Mouse (Mus musculus): ENCODE data around the gene Slit3. TPM values are rescaled to one million over a fixed set of nuclear protein-coding genes. Genes with fewer than 3 reads are reported as not detected.

Slit3 gene
- polyA plus RNA-seq, 1 experiment, result not detected

DNA sequence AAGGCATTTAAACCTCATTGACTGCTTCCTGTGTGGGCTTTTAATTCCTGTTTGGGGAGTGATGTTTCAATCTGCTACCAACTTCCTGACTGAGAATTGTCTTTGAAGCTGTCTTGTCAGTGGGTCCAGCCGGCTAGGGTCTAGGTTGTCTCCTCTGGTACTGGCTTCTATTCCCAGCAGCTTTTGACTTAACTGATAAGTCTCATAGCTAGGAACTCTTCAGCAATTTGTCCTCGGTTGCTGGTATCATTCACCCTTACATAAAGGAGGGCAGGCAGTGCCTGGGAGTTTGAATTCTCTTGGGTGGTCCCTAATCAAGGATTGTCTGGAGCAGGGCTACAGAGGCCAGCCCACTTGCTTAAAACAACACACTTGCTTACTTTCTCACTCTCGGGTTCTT, 381.1 kb downstream of the Slit3 start:
- H3K27me3 ChIP-seq (ENCODE audit: control insufficient read depth), result no peaks in the 10 kb centered on the region; the same call in 1 of the 2 replicates
- H3K9me3 ChIP-seq (ENCODE audit: control insufficient read depth, low read length), result no peaks in the 10 kb centered on the region
- no peaks in the 10 kb centered on the region for H3K36me3 ChIP-seq (ENCODE audit: control insufficient read depth)
- no peak overlapping the region for H3K4me3 ChIP-seq (replicated peaks)
- TF ChIP-seq TAL1 (IDR thresholded peaks at IDR 0.05; ENCODE audit: low read length) (no peak), GATA1 (IDR thresholded peaks at IDR 0.05; ENCODE audit: low read length) (no peak)
- no peaks in the 10 kb centered on the region for H3K4me1 ChIP-seq (ENCODE audit: control insufficient read depth)

DNA sequence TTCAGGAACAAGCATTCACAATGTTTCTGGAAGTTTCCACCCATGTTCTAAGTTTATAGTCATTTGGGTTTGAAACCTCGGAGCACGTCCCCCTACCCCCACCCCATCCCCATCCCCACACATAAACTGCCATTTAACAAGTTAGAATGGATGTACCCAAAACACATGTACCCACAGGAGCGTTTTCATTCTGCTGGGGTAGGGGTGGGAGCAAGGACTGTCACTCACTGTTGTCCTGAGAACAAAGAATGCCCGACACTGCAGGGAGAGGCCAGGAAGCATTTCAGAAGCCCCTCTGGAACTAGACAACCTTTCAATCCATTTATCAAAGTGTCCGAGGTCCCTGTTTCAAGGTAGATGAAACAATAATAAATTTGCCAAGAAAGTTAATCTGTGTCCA, 383.0 kb downstream of the Slit3 start:
- no peak for TF ChIP-seq TAL1 (IDR thresholded peaks at IDR 0.05; ENCODE audit: low read length)
- no peak for TF ChIP-seq GATA1 (IDR thresholded peaks at IDR 0.05; ENCODE audit: low read length)
- Histone ChIP-seq H3K36me3 (ENCODE audit: control insufficient read depth) (no peaks in the 10 kb centered on the region), H3K27me3 (ENCODE audit: control insufficient read depth) (no peaks in the 10 kb centered on the region; the same call in 1 of the 2 replicates), H3K9me3 (ENCODE audit: control insufficient read depth, low read length) (no peaks in the 10 kb centered on the region), H3K4me3 (replicated peaks) (no peak overlapping the region), H3K4me1 (ENCODE audit: control insufficient read depth) (no peaks in the 10 kb centered on the region)

DNA sequence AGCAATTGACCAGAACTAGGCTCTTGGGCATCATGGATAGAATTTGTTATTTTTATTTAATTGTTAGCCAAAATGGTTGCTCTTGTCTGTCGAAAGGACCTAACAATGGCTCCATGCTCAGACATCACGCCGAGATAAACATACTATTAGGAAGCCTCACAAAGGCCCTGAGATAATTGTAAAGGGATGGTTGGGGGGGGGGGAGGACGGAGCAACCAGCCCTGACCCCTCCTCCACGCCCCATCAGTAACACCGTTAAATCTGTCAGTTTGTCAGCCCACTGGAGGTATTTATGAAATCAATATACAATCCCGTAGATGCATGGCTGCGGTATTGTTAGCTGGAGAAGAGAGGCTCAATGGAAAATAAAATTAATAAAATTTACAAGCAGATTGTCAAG, 383.9 kb downstream of the Slit3 start:
- Histone ChIP-seq H3K4me3 (replicated peaks) (no peak overlapping the region), H3K36me3 (ENCODE audit: control insufficient read depth) (no peaks in the 10 kb centered on the region), H3K4me1 (ENCODE audit: control insufficient read depth) (no peaks in the 10 kb centered on the region), H3K9me3 (ENCODE audit: control insufficient read depth, low read length) (no peaks in the 10 kb centered on the region), H3K27me3 (ENCODE audit: control insufficient read depth) (no peaks in the 10 kb centered on the region; the same call in 1 of the 2 replicates)
- no peak for TF ChIP-seq TAL1 (IDR thresholded peaks at IDR 0.05; ENCODE audit: low read length)
- TF ChIP-seq GATA1 (IDR thresholded peaks at IDR 0.05; ENCODE audit: low read length), result no peak

DNA sequence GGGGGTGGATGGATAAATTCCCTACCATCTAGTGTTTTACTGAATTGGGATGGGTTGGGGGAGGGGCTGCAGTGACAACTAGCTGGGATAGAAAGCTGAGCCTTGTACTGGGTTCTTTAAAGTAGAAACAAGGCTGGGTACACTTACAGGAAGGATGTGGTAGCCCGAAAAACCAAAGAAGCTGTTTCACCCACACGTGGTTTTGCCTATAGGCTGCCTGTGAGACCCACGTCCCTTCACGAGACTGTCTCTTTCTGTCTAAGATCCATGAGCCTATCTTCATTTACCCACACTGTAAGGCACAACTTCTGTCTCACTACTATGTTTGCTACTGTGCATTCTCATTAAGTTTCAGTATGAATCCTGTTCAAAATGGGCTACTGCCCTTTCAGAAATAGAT, 384.3 kb downstream of the Slit3 start:
- H3K4me1 ChIP-seq (ENCODE audit: control insufficient read depth), result no peaks in the 10 kb centered on the region
- no peaks in the 10 kb centered on the region for H3K9me3 ChIP-seq (ENCODE audit: control insufficient read depth, low read length)
- no peaks in the 10 kb centered on the region; the same call in 1 of the 2 replicates for H3K27me3 ChIP-seq (ENCODE audit: control insufficient read depth)
- no peak for TF ChIP-seq GATA1 (IDR thresholded peaks at IDR 0.05; ENCODE audit: low read length)
- TF ChIP-seq TAL1 (IDR thresholded peaks at IDR 0.05; ENCODE audit: low read length), result no peak
- H3K36me3 ChIP-seq (ENCODE audit: control insufficient read depth), result no peaks in the 10 kb centered on the region
- H3K4me3 ChIP-seq (replicated peaks), result no peak overlapping the region

DNA sequence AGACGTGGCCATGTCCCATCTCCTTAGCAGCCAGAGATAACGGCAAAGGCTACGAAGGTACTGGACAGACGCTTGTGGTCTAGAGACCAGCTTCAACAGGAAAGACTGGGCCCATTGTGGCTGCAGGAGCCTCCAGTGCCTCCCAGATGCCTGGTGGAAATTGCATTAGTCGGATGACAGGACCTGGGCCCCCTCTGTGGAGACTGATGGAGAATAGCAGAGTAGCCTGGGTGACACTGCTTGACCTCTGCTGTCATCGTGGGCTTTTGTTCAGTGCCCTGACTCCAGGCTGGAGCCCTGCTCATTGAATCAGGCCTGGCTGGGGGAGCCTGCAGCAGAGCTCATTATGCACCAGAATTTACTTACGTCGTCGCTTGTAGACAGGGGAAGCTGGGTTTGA, 384.8 kb downstream of the Slit3 start:
- Histone ChIP-seq H3K4me1 (ENCODE audit: control insufficient read depth) (no peaks in the 10 kb centered on the region), H3K9me3 (ENCODE audit: control insufficient read depth, low read length) (no peaks in the 10 kb centered on the region)

DNA sequence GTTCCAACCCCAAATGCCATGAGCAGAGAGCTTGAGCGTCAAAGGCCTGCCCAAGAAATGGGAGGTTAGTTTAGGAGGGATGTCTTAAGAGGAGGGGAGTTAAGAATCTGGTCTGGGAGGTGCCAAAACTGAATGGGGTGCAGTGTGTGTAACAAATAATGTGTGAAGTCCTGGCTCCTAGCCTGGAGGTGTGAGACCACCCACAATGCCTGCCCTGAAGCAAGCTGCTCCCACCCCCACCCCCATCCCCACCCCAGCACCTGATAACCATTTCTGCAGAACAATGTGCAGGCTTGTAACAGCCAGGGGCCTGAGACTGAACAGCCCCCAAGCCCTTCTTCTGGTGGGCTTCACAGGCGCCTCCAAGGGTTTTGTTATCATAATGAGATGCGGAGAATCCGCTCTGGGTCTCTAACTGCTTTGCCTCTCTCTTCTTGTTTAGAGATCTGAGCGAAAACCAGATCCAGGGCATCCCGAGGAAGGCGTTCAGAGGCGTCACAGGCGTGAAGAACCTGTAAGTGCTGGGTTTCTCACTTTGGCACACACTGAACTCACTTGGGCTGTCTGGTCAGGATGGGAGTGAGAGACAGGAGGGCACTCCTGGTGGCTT, 386.9 kb downstream of the Slit3 start:
- H3K27me3 ChIP-seq (ENCODE audit: control insufficient read depth), result no peaks in the 10 kb centered on the region
- no peaks in the 10 kb centered on the region for H3K9me3 ChIP-seq (ENCODE audit: control insufficient read depth, low read length)
- H3K36me3 ChIP-seq (ENCODE audit: control insufficient read depth), result no peaks in the 10 kb centered on the region
- TF ChIP-seq TAL1 (IDR thresholded peaks at IDR 0.05; ENCODE audit: low read length), result no peak
- no peak for TF ChIP-seq GATA1 (IDR thresholded peaks at IDR 0.05; ENCODE audit: low read length)
- H3K4me3 ChIP-seq (replicated peaks), result no peak overlapping the region
- no peaks in the 10 kb centered on the region for H3K4me1 ChIP-seq (ENCODE audit: control insufficient read depth)

More for the DNA sequence above, 384.8 kb downstream of the Slit3 start:
- TF ChIP-seq GATA1 (IDR thresholded peaks at IDR 0.05; ENCODE audit: low read length) (no peak), TAL1 (IDR thresholded peaks at IDR 0.05; ENCODE audit: low read length) (no peak)
- no peak overlapping the region for H3K4me3 ChIP-seq (replicated peaks)
- H3K27me3 ChIP-seq (ENCODE audit: control insufficient read depth), result no peaks in the 10 kb centered on the region; the same call in 1 of the 2 replicates
- H3K36me3 ChIP-seq (ENCODE audit: control insufficient read depth), result no peaks in the 10 kb centered on the region

DNA sequence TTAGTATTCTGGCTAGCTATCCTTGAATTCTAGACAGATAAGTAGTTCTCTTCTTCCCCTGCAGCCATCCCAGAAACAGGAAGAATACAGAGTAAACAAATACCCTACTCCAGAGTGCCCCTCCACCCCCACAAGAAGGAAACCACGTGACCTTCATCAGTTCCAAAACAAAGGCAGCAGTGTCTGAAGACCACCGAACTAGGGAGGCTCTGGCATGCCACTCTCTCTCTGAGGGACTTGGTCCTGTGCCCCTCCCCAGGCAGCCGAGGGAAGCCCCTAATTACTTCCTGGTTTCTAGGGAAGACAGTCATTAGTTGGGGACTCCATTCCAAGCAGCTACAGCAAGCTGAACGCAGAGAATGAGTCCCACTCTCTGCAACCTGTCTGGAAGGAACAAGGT, 391.7 kb downstream of the Slit3 start:
- no peaks in the 10 kb centered on the region for H3K9me3 ChIP-seq (ENCODE audit: control insufficient read depth, low read length)
- no peak for TF ChIP-seq TAL1 (IDR thresholded peaks at IDR 0.05; ENCODE audit: low read length)
- TF ChIP-seq GATA1 (IDR thresholded peaks at IDR 0.05; ENCODE audit: low read length), result no peak
- H3K27me3 ChIP-seq (ENCODE audit: control insufficient read depth), result no peaks in the 10 kb centered on the region
- no peak overlapping the region for H3K4me3 ChIP-seq (replicated peaks)
- no peaks in the 10 kb centered on the region for H3K4me1 ChIP-seq (ENCODE audit: control insufficient read depth)
- no peaks in the 10 kb centered on the region for H3K36me3 ChIP-seq (ENCODE audit: control insufficient read depth)

DNA sequence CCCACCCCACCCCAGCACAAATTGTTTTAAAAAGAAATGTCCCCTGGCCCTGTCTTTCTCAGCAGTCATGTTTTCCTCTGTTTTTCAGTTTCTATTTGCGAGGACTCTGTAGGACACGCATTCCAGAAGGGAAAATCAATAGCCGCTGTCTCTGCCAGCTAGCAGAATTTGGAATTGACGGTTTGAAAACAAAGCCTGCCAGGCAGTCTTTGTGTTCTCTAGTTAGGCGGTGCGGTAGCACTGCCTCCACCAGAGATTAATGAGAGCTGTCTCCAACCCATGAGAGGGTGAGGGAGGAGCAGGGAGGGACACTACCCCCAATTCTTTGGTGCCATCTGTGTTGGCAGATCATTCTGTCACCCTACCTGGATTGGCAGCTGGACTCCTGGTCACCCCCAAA, 392.3 kb downstream of the Slit3 start:
- TF ChIP-seq TAL1 (IDR thresholded peaks at IDR 0.05; ENCODE audit: low read length) (no peak), GATA1 (IDR thresholded peaks at IDR 0.05; ENCODE audit: low read length) (no peak)
- Histone ChIP-seq H3K4me3 (replicated peaks) (no peak overlapping the region), H3K27me3 (ENCODE audit: control insufficient read depth) (no peaks in the 10 kb centered on the region)

DNA sequence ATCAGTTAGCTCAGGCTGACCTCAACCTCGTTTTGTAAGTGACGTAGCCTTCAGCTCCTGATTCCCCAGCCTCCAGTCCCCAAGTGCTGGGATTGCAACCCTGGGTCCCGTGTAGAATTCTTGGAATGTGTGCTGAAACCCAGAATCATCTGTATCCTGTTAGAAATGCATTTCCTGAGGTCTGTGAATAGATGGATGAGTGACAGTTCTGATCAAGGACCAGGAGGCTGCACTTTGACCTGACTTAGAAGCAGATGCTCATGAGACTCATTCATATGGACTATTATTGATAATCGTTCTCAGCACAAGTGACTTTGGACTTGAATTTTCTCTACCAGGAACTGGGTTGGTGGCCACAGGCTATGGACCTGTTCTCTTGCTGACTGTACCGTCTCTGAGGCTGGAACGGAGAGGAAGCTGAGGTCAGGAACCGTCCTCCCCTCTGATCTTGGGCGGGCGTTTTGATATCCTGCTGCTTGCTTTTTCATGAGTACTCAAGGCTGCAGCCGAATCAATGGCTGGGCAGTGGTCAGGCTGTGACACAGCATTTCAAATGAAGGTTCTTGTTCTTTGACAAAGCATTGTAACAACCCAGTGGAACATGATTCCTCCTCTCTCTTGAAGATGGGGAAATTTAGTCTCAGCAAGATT, 401.9 kb downstream of the Slit3 start:
- Histone ChIP-seq H3K27me3 (ENCODE audit: control insufficient read depth) (no peaks in the 10 kb centered on the region), H3K36me3 (ENCODE audit: control insufficient read depth) (no peaks in the 10 kb centered on the region), H3K9me3 (ENCODE audit: control insufficient read depth, low read length) (no peaks in the 10 kb centered on the region), H3K4me3 (replicated peaks) (no peak overlapping the region), H3K4me1 (ENCODE audit: control insufficient read depth) (no peaks in the 10 kb centered on the region)
- TF ChIP-seq TAL1 (IDR thresholded peaks at IDR 0.05; ENCODE audit: low read length) (no peak), GATA1 (IDR thresholded peaks at IDR 0.05; ENCODE audit: low read length) (no peak)

More for the DNA sequence above, 392.3 kb downstream of the Slit3 start:
- H3K9me3 ChIP-seq (ENCODE audit: control insufficient read depth, low read length), result no peaks in the 10 kb centered on the region
- no peaks in the 10 kb centered on the region for H3K4me1 ChIP-seq (ENCODE audit: control insufficient read depth)
- no peaks in the 10 kb centered on the region for H3K36me3 ChIP-seq (ENCODE audit: control insufficient read depth)
